Mouse (Mus musculus): ENCODE results near the gene Tmem131. TPM values are rescaled to one million over a fixed set of nuclear protein-coding genes. Genes with fewer than 3 reads are reported as not detected.
"Not testable (repeated sequence)": the region's sequence is repeated elsewhere in the genome, so short reads cannot be mapped to it uniquely, and the experiment has no call there.

The Tmem131 gene
- polyA plus RNA-seq, 1 experiment from 2014 or later = 21.7 TPM

DNA sequence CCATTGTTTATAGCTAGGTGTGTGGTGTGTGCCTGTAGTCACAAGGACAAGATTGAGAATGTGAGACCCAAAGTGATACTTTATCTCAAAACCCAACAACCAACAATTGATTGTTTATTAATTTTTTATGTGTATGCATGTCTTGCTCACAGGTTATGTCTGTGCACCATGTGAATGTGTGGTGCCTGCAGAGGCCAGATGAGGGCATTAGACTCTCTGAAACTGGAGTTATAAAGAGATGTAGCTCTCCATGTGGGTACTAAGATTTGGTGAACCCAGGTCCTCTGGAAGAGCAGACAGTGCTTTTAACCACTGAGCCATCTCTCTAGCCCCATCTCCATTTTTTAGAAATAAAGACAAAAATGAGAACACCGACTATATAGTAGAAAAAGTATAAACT lies 31.2 kb downstream of the Tmem131 start:
- Histone ChIP-seq H3K27ac (no peak overlapping the region), H3K4me3 (replicated peaks; ENCODE audit: low read length) (no peak overlapping the region), H3K36me3 (replicated peaks; ENCODE audit: control insufficient read depth, insufficient read depth) (no peaks in the 10 kb centered on the region), H3K4me2 (replicated peaks) (no peak overlapping the region), H3K9ac (no peak overlapping the region), H3K9me3 (ENCODE audit: control insufficient read depth, low read length) (no peaks in the 10 kb centered on the region), H3K27me3 (ENCODE audit: control insufficient read depth, insufficient read depth, low read length) (no peaks in the 10 kb centered on the region), H3K4me1 (replicated peaks; ENCODE audit: control insufficient read depth, insufficient read depth, low read length) (no peaks in the 10 kb centered on the region; the same call in 1 of the 2 replicates)
- DNase-seq (ENCODE audit: low spot score) (no peak), ATAC-seq (ENCODE audit: low FRiP score) (no peak)
- WGBS = 90% methylated on average over 1 of the region's 1 CpGs

GRCm38 (mm10) chr1:36911603-36912002 lies 31.9 kb downstream of the Tmem131 start:
- Histone ChIP-seq H3K27me3 (ENCODE audit: control insufficient read depth, insufficient read depth, low read length) (no peaks in the 10 kb centered on the region), H3K4me3 (replicated peaks; ENCODE audit: low read length) (no peak overlapping the region), H3K27ac (no peak overlapping the region), H3K4me2 (replicated peaks) (no peak overlapping the region), H3K9ac (no peak overlapping the region), H3K9me3 (ENCODE audit: control insufficient read depth, low read length) (no peaks in the 10 kb centered on the region), H3K4me1 (replicated peaks; ENCODE audit: control insufficient read depth, insufficient read depth, low read length) (no peaks in the 10 kb centered on the region; the same call in 1 of the 2 replicates), H3K36me3 (replicated peaks; ENCODE audit: control insufficient read depth, insufficient read depth) (no peaks in the 10 kb centered on the region)
- DNase-seq (ENCODE audit: low spot score) (no peak), ATAC-seq (ENCODE audit: low FRiP score) (no peak)
- 67% methylated on average over 3 of the region's 3 CpGs for WGBS

GRCm38 (mm10) chr1:36910397-36910796 lies 33.1 kb downstream of the Tmem131 start:
- H3K4me3 ChIP-seq (replicated peaks; ENCODE audit: low read length) = no peak overlapping the region
- no peak overlapping the region for H3K9ac ChIP-seq
- DNase-seq (ENCODE audit: low spot score) = no peak
- no peak overlapping the region for H3K27ac ChIP-seq
- H3K4me1 ChIP-seq (replicated peaks; ENCODE audit: control insufficient read depth, insufficient read depth, low read length) = no peaks in the 10 kb centered on the region; the same call in 1 of the 2 replicates
- WGBS = 91% methylated on average over 5 of the region's 5 CpGs
- H3K27me3 ChIP-seq (ENCODE audit: control insufficient read depth, insufficient read depth, low read length) = no peaks in the 10 kb centered on the region
- no peak for ATAC-seq (ENCODE audit: low FRiP score)
- no peak overlapping the region for H3K4me2 ChIP-seq (replicated peaks)
- H3K9me3 ChIP-seq (ENCODE audit: control insufficient read depth, low read length) = no peaks in the 10 kb centered on the region
- no peaks in the 10 kb centered on the region for H3K36me3 ChIP-seq (replicated peaks; ENCODE audit: control insufficient read depth, insufficient read depth)

DNA sequence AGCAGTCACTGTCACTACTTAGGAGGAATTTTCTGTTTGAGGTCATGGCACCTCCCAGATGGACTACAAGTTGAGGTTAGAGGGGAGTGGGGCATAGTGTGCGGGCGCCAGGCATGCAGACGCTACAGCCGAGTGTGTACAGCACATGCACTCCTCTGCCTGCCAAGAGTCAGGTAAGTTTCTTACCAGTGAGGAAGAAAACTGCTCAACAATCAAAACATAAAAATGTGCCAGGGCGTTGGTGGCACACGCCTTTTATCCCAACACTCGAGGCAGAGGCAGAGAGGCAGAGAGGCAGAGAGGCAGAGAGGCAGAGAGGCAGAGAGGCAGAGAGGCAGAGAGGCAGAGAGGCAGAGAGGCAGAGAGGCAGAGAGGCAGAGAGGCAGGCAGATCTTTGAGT lies 33.5 kb downstream of the Tmem131 start:
- not testable (repeated sequence) for H3K9me3 ChIP-seq (ENCODE audit: control insufficient read depth, low read length); H3K4me3 ChIP-seq (replicated peaks; ENCODE audit: low read length); DNase-seq (ENCODE audit: low spot score); H3K27me3 ChIP-seq (ENCODE audit: control insufficient read depth, insufficient read depth, low read length); H3K36me3 ChIP-seq (replicated peaks; ENCODE audit: control insufficient read depth, insufficient read depth); H3K4me2 ChIP-seq (replicated peaks); H3K9ac ChIP-seq; H3K27ac ChIP-seq; ATAC-seq (ENCODE audit: low FRiP score); H3K4me1 ChIP-seq (replicated peaks; ENCODE audit: control insufficient read depth, insufficient read depth, low read length)
- 90% methylated on average over 7 of the region's 7 CpGs for WGBS

- DNase-seq (ENCODE audit: low spot score) (no peak), ATAC-seq (ENCODE audit: low FRiP score) (no peak)
- 89% methylated on average over 3 of the region's 3 CpGs for WGBS
- H3K9ac ChIP-seq = no peak overlapping the region
- H3K9me3 ChIP-seq (ENCODE audit: control insufficient read depth, low read length) = no peaks in the 10 kb centered on the region
- no peak overlapping the region for H3K4me3 ChIP-seq (replicated peaks; ENCODE audit: low read length)
- H3K4me1 ChIP-seq (replicated peaks; ENCODE audit: control insufficient read depth, insufficient read depth, low read length) = no peaks in the 10 kb centered on the region
- H3K4me2 ChIP-seq (replicated peaks) = no peak overlapping the region
- no peaks in the 10 kb centered on the region for H3K36me3 ChIP-seq (replicated peaks; ENCODE audit: control insufficient read depth, insufficient read depth)
- no peaks in the 10 kb centered on the region for H3K27me3 ChIP-seq (ENCODE audit: control insufficient read depth, insufficient read depth, low read length)
- no peak overlapping the region for H3K27ac ChIP-seq
Measured at GRCm38 (mm10) chr1:36905216-36905615, 38.2 kb downstream of the Tmem131 start.

GRCm38 (mm10) chr1:36904489-36904888 lies 39.0 kb downstream of the Tmem131 start:
- ATAC-seq (ENCODE audit: low FRiP score) = no peak
- no peak for DNase-seq (ENCODE audit: low spot score)

GRCm38 (mm10) chr1:36904084-36904451 lies 39.4 kb downstream of the Tmem131 start:
- no peaks in the 10 kb centered on the region for H3K36me3 ChIP-seq (replicated peaks; ENCODE audit: control insufficient read depth, insufficient read depth)
- no peak overlapping the region for H3K4me2 ChIP-seq (replicated peaks)
- WGBS = 76% methylated on average over 3 of the region's 3 CpGs
- no peaks in the 10 kb centered on the region for H3K4me1 ChIP-seq (replicated peaks; ENCODE audit: control insufficient read depth, insufficient read depth, low read length)
- ATAC-seq (ENCODE audit: low FRiP score) (no peak), DNase-seq (ENCODE audit: low spot score) (no peak)
- no peaks in the 10 kb centered on the region for H3K27me3 ChIP-seq (ENCODE audit: control insufficient read depth, insufficient read depth, low read length)
- no peaks in the 10 kb centered on the region for H3K9me3 ChIP-seq (ENCODE audit: control insufficient read depth, low read length)
- H3K27ac ChIP-seq = no peak overlapping the region
- H3K9ac ChIP-seq = no peak overlapping the region
- H3K4me3 ChIP-seq (replicated peaks; ENCODE audit: low read length) = no peak overlapping the region

More at GRCm38 (mm10) chr1:36904489-36904888, 39.0 kb downstream of the Tmem131 start:
- Histone ChIP-seq H3K9ac (no peak overlapping the region), H3K27me3 (ENCODE audit: control insufficient read depth, insufficient read depth, low read length) (no peaks in the 10 kb centered on the region), H3K4me1 (replicated peaks; ENCODE audit: control insufficient read depth, insufficient read depth, low read length) (no peaks in the 10 kb centered on the region), H3K4me2 (replicated peaks) (no peak overlapping the region), H3K36me3 (replicated peaks; ENCODE audit: control insufficient read depth, insufficient read depth) (no peaks in the 10 kb centered on the region), H3K9me3 (ENCODE audit: control insufficient read depth, low read length) (no peaks in the 10 kb centered on the region), H3K4me3 (replicated peaks; ENCODE audit: low read length) (no peak overlapping the region), H3K27ac (no peak overlapping the region)
- 68% methylated on average over 6 of the region's 6 CpGs for WGBS

- no peak overlapping the region for H3K27ac ChIP-seq
- DNase-seq (ENCODE audit: low spot score) (no peak), ATAC-seq (ENCODE audit: low FRiP score) (no peak)
- H3K4me1 ChIP-seq (replicated peaks; ENCODE audit: control insufficient read depth, insufficient read depth, low read length) = no peaks in the 10 kb centered on the region
- H3K4me2 ChIP-seq (replicated peaks) = no peak overlapping the region
- no peak overlapping the region for H3K4me3 ChIP-seq (replicated peaks; ENCODE audit: low read length)
- no peaks in the 10 kb centered on the region for H3K27me3 ChIP-seq (ENCODE audit: control insufficient read depth, insufficient read depth, low read length)
- H3K36me3 ChIP-seq (replicated peaks; ENCODE audit: control insufficient read depth, insufficient read depth) = no peaks in the 10 kb centered on the region
- no peaks in the 10 kb centered on the region for H3K9me3 ChIP-seq (ENCODE audit: control insufficient read depth, low read length)
- no peak overlapping the region for H3K9ac ChIP-seq
- WGBS = 96% methylated on average over 15 of the region's 15 CpGs
Measured at GRCm38 (mm10) chr1:36903376-36904083, 39.9 kb downstream of the Tmem131 start.

GRCm38 (mm10) chr1:36902533-36903315 lies 40.7 kb downstream of the Tmem131 start:
- WGBS = 87% methylated on average over 11 of the region's 11 CpGs
- H3K27ac ChIP-seq = no peak overlapping the region
- ATAC-seq (ENCODE audit: low FRiP score) = no peak

More at GRCm38 (mm10) chr1:36902533-36903315, 40.7 kb downstream of the Tmem131 start:
- Histone ChIP-seq H3K4me2 (replicated peaks) (no peak overlapping the region), H3K9me3 (ENCODE audit: control insufficient read depth, low read length) (no peaks in the 10 kb centered on the region), H3K4me1 (replicated peaks; ENCODE audit: control insufficient read depth, insufficient read depth, low read length) (no peaks in the 10 kb centered on the region), H3K36me3 (replicated peaks; ENCODE audit: control insufficient read depth, insufficient read depth) (no peaks in the 10 kb centered on the region), H3K27me3 (ENCODE audit: control insufficient read depth, insufficient read depth, low read length) (no peaks in the 10 kb centered on the region), H3K9ac (no peak overlapping the region), H3K4me3 (replicated peaks; ENCODE audit: low read length) (no peak overlapping the region)
- no peak for DNase-seq (ENCODE audit: low spot score)

All from hindbrain, embryonic 14.5 days (tissue).